Mouse (Mus musculus): ENCODE measurements around the gene Scn5a. TPM values are rescaled to one million over a fixed set of nuclear protein-coding genes. Genes with fewer than 3 reads are reported as not detected.
A peak's percentile ranks its signal among the peaks of the same experiment; 100 is the strongest.

Scn5a gene
- polyA plus RNA-seq, 1 experiment from 2014 or later, result 1.4 TPM

DNA sequence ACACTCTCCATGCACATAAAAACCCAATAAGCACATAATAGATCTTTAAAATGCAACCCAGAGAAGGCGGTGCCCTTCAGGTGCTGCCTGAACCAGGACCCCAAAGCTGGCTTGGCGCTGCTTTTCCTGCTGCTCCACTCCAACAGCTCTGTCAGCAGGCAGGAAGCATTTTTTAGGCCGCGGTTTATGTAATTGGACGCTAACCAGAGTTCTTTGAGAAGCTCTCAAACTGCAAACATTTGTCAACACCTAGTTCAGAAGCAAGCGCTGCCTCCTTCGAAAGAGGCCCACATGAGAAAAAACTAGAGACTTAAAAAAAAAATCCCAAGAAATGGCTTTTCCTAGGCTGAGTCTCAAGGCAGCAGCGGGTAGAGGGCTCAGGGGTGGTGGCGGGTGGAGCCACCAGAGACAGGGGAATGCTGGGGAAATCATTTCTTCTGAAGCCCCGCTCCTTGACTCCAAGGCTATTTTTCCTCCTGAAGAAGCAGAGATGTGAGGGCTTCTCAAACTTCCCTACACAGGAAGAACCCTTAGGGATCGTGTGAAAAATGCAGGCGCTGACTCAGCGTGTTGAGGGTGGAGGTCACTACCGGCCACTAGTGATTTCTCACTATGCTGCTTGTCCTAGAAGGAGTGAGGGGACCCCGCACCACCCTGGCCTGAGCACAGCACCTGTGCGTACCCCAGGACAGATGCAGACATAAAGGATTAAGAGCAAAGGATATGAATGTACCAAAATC, 19.1 kb downstream of the Scn5a start:
- Histone ChIP-seq H3K9ac (replicated peaks; ENCODE audit: low read depth, low read length) (no peak overlapping the region), H3K4me1 (replicated peaks; ENCODE audit: control insufficient read depth, insufficient read depth, low read length) (peaks cover 11% of the 10 kb centered on the region), H3K4me2 (ENCODE audit: low read length) (no peak overlapping the region), H3K4me3 (replicated peaks; ENCODE audit: low read length) (no peak overlapping the region), H3K9me3 (ENCODE audit: control insufficient read depth, low read length) (no peaks in the 10 kb centered on the region), H3K27me3 (replicated peaks; ENCODE audit: control insufficient read depth, insufficient read depth, low read length) (no peaks in the 10 kb centered on the region), H3K36me3 (ENCODE audit: control insufficient read depth, insufficient read depth) (no peaks in the 10 kb centered on the region), H3K27ac (ENCODE audit: low read length) (no peak overlapping the region)
- WGBS, result 81% methylated on average over 16 of the region's 16 CpGs
- ATAC-seq, result no peak

DNA sequence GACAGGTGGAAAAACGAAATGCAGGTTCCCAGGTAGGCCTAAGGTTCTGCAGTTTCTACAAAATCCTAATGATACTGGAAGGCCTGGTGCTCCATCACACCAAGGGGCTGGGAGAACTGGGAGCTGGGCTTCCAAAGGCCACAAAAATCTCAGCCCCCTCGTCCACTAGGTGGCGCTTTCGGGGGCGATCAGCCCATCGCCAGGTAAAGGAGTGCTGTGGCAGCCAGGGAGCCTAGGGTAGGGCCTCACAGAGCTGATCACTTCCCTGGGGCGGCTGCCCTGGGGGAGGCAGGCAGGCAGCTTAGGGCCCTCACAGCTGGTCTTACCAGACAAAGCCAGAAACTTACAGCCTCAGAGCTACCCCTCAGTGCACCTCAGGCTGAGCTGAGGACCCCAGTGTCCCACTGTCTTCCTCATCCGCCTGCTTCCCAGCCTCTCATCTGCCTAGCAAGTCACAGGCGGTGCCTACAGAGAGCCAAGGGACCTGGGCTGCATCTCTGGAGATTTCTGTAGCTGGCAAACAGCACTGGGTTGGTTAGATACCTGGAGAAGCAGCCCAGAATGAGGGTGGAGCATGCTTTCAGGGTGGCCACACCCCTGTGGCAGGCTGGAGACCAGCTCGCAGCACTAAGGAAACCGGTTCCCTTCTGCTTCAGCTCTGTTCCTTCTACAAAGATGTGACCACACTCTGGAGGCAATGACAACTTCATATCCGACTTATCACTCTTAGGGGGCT, 20.5 kb downstream of the Scn5a start:
- 23% methylated on average over 12 of the region's 12 CpGs for WGBS
- Histone ChIP-seq H3K27me3 (replicated peaks; ENCODE audit: control insufficient read depth, insufficient read depth, low read length) (no peaks in the 10 kb centered on the region), H3K4me1 (replicated peaks; ENCODE audit: control insufficient read depth, insufficient read depth, low read length) (peaks cover 11% of the 10 kb centered on the region), H3K9me3 (ENCODE audit: control insufficient read depth, low read length) (no peaks in the 10 kb centered on the region), H3K4me2 (ENCODE audit: low read length) (no peak overlapping the region), H3K4me3 (replicated peaks; ENCODE audit: low read length) (no peak overlapping the region), H3K27ac (ENCODE audit: low read length) (no peak overlapping the region), H3K36me3 (ENCODE audit: control insufficient read depth, insufficient read depth) (no peaks in the 10 kb centered on the region), H3K9ac (replicated peaks; ENCODE audit: low read depth, low read length) (no peak overlapping the region)
- no peak; the same call in 1 of the 2 replicates for ATAC-seq

- H3K4me1 ChIP-seq (replicated peaks; ENCODE audit: control insufficient read depth, insufficient read depth, low read length), result no peaks in the 10 kb centered on the region
- no peak overlapping the region for H3K27ac ChIP-seq (ENCODE audit: low read length)
- no peaks in the 10 kb centered on the region for H3K36me3 ChIP-seq (ENCODE audit: control insufficient read depth, insufficient read depth)
- H3K4me2 ChIP-seq (ENCODE audit: low read length), result no peak overlapping the region
- no peak overlapping the region for H3K9ac ChIP-seq (replicated peaks; ENCODE audit: low read depth, low read length)
- no peaks in the 10 kb centered on the region for H3K27me3 ChIP-seq (replicated peaks; ENCODE audit: control insufficient read depth, insufficient read depth, low read length)
- ATAC-seq, result no peak
- H3K4me3 ChIP-seq (replicated peaks; ENCODE audit: low read length), result no peak overlapping the region
- 92% methylated on average over 3 of the region's 3 CpGs for WGBS
- H3K9me3 ChIP-seq (ENCODE audit: control insufficient read depth, low read length), result no peaks in the 10 kb centered on the region
Measured at GRCm38 (mm10) chr9:119556043-119556442, 22.8 kb downstream of the Scn5a start.

DNA sequence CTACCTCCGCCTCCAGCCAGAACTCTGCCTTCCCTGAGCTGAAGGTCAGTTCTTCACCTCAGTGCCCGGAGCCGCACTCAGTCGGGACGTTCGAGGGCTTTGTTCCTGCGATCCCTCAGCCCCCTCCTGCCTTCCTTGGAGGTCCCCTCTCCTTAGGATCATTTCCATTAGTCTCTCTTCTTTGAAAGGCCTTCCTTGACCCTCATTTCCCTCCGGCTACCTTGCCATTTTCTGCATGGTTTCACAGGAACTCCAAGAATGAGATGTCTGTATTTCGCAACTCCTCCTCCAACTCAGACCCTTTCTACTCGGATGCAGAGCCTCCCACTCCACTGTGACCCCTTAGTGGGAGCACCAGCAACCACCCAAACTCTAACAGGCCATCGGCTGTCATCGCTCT, 31.3 kb downstream of the Scn5a start:
- no peaks in the 10 kb centered on the region for H3K27me3 ChIP-seq (replicated peaks; ENCODE audit: control insufficient read depth, insufficient read depth, low read length)
- no peaks in the 10 kb centered on the region for H3K36me3 ChIP-seq (ENCODE audit: control insufficient read depth, insufficient read depth)
- no peak overlapping the region for H3K4me3 ChIP-seq (replicated peaks; ENCODE audit: low read length)
- ATAC-seq, result no peak
- no peak overlapping the region for H3K4me2 ChIP-seq (ENCODE audit: low read length)
- H3K27ac ChIP-seq (ENCODE audit: low read length), result no peak overlapping the region
- no peaks in the 10 kb centered on the region for H3K9me3 ChIP-seq (ENCODE audit: control insufficient read depth, low read length)
- no peak overlapping the region for H3K9ac ChIP-seq (replicated peaks; ENCODE audit: low read depth, low read length)
- WGBS, result 28% methylated on average over 12 of the region's 12 CpGs
- no peaks in the 10 kb centered on the region for H3K4me1 ChIP-seq (replicated peaks; ENCODE audit: control insufficient read depth, insufficient read depth, low read length)

- H3K36me3 ChIP-seq (ENCODE audit: control insufficient read depth, insufficient read depth), result no peaks in the 10 kb centered on the region
- no peak overlapping the region for H3K4me2 ChIP-seq (ENCODE audit: low read length)
- H3K9ac ChIP-seq (replicated peaks; ENCODE audit: low read depth, low read length), result no peak overlapping the region
- 71% methylated on average over 8 of the region's 8 CpGs for WGBS
- no peak overlapping the region for H3K27ac ChIP-seq (ENCODE audit: low read length)
- no peaks in the 10 kb centered on the region for H3K4me1 ChIP-seq (replicated peaks; ENCODE audit: control insufficient read depth, insufficient read depth, low read length)
- ATAC-seq, result no peak
- no peaks in the 10 kb centered on the region for H3K27me3 ChIP-seq (replicated peaks; ENCODE audit: control insufficient read depth, insufficient read depth, low read length)
- no peaks in the 10 kb centered on the region for H3K9me3 ChIP-seq (ENCODE audit: control insufficient read depth, low read length)
- H3K4me3 ChIP-seq (replicated peaks; ENCODE audit: low read length), result no peak overlapping the region
Measured at GRCm38 (mm10) chr9:119547128-119547527, 31.7 kb downstream of the Scn5a start.

DNA sequence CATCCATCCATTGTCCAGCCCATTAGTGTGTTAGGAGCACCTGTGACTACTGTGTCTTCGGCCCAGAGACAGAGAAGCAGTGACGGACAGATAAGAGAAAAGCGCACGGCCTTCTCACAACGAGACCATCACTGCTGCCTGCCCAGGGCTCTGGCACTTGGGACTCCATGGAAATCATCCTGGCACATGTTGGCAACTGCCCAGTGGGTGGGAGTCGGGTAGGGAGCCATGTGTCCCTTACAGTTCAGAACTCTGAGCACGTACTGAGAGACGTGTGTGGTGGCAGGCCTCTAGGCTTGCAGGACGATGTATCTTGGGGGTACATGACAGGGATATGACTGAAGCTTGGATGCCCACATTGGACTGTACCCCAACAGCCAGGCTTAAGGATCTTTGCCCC, 38.1 kb downstream of the Scn5a start:
- peaks cover 4% of the 10 kb centered on the region; the same call in 1 of the 2 replicates for H3K4me1 ChIP-seq (replicated peaks; ENCODE audit: control insufficient read depth, insufficient read depth, low read length)
- no peak for ATAC-seq
- no peak overlapping the region for H3K27ac ChIP-seq (ENCODE audit: low read length)
- H3K9ac ChIP-seq (replicated peaks; ENCODE audit: low read depth, low read length), result no peak overlapping the region
- no peaks in the 10 kb centered on the region for H3K27me3 ChIP-seq (replicated peaks; ENCODE audit: control insufficient read depth, insufficient read depth, low read length)
- H3K36me3 ChIP-seq (ENCODE audit: control insufficient read depth, insufficient read depth), result no peaks in the 10 kb centered on the region
- H3K4me2 ChIP-seq (ENCODE audit: low read length), result no peak overlapping the region
- WGBS, result 77% methylated on average over 9 of the region's 9 CpGs
- H3K4me3 ChIP-seq (replicated peaks; ENCODE audit: low read length), result no peak overlapping the region
- no peaks in the 10 kb centered on the region for H3K9me3 ChIP-seq (ENCODE audit: control insufficient read depth, low read length)

DNA sequence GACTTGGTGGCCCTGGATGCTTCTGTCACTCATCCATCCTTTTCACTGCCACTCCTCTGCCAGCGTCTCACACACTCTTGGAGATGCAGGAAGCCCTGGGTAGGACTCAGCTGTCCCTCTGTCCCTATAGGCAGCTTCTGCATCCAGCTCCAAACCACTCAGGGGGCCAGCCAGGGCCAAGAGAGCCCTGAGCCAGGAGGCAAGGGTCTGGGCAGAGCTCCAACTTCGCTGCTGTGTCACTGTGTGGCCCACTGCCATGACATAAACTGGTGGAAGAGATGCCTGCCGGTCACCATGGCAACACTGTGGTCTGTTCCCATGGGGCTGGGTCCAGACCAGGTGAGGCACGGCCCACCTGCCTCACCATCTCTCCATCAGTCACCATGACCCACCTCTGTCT, 41.0 kb downstream of the Scn5a start:
- H3K27me3 ChIP-seq (replicated peaks; ENCODE audit: control insufficient read depth, insufficient read depth, low read length), result no peaks in the 10 kb centered on the region
- H3K9me3 ChIP-seq (ENCODE audit: control insufficient read depth, low read length), result no peaks in the 10 kb centered on the region
- H3K4me1 ChIP-seq (replicated peaks; ENCODE audit: control insufficient read depth, insufficient read depth, low read length), result peaks cover 4% of the 10 kb centered on the region; the same call in 1 of the 2 replicates
- H3K9ac ChIP-seq (replicated peaks; ENCODE audit: low read depth, low read length), result no peak overlapping the region
- no peak overlapping the region for H3K27ac ChIP-seq (ENCODE audit: low read length)
- no peak overlapping the region for H3K4me3 ChIP-seq (replicated peaks; ENCODE audit: low read length)
- H3K36me3 ChIP-seq (ENCODE audit: control insufficient read depth, insufficient read depth), result no peaks in the 10 kb centered on the region
- 48% methylated on average over 4 of the region's 4 CpGs for WGBS
- peak; percentile 84 for ATAC-seq
- no peak overlapping the region for H3K4me2 ChIP-seq (ENCODE audit: low read length)

DNA sequence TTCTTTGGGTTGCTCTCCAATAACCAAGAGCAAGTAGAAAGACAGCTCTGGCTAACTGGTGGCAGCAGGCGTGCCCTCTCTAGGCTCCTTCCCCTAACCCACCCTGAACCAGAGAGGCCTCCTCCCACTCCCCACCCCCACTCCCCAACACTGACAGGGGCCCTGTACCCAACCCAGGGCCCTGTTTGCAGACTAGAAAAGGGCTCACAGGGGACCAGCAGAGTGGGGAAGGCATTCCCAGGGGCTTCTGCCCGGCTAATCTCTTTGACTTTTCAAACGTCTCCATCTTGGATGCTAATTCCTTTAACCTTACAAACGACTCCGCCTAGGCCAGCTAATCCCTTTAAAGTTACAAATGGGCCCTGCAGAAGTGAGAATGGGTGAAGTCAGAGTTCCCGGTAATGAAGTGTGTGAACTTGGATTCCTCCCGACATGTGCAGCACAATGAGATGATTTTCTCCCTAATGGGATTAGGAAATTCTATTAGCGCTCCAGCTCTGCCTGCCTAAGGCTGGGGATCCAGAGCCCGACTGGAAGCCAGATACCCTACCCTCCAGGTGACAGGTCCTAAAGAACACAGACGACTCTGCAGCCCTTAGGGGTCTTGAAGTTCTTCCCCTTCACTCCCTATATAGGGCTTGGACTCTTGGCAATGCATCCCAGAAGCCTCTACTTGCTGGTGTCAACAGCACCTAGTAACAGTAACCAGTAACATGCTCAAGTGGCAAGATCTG, 47.0 kb downstream of the Scn5a start:
- no peak overlapping the region for H3K9ac ChIP-seq (replicated peaks; ENCODE audit: low read depth, low read length)
- no peak for ATAC-seq
- H3K4me3 ChIP-seq (replicated peaks; ENCODE audit: low read length), result no peak overlapping the region
- WGBS, result 6% methylated on average over 10 of the region's 10 CpGs
- no peaks in the 10 kb centered on the region for H3K27me3 ChIP-seq (replicated peaks; ENCODE audit: control insufficient read depth, insufficient read depth, low read length)
- H3K4me2 ChIP-seq (ENCODE audit: low read length), result no peak overlapping the region
- no peaks in the 10 kb centered on the region for H3K36me3 ChIP-seq (ENCODE audit: control insufficient read depth, insufficient read depth)
- H3K4me1 ChIP-seq (replicated peaks; ENCODE audit: control insufficient read depth, insufficient read depth, low read length), result no peaks in the 10 kb centered on the region
- H3K9me3 ChIP-seq (ENCODE audit: control insufficient read depth, low read length), result no peaks in the 10 kb centered on the region
- no peak overlapping the region for H3K27ac ChIP-seq (ENCODE audit: low read length)

DNA sequence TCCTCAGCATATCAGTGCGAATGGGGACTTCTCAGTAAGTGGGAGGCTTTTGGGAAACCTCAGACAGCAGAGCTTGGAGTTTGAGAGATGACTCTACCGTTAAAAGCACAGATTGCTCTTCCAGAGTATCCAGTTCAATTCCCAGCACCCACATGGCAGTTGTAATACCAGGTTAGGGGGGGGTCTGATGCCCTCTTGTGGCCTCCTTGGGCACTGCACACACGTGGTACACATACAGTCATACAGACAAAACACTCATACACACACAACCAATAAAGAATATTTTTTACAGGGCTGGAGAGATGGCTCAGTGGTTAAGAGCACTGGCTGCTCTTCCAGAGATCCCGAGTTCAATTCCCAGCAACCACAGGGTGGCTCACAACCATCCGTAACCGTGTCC, 54.3 kb downstream of the Scn5a start:
- WGBS, result 97% methylated on average over 6 of the region's 6 CpGs
- ATAC-seq, result no peak
- no peaks in the 10 kb centered on the region for H3K27me3 ChIP-seq (replicated peaks; ENCODE audit: control insufficient read depth, insufficient read depth, low read length)

More for the DNA sequence above, 54.3 kb downstream of the Scn5a start:
- Histone ChIP-seq H3K4me3 (replicated peaks; ENCODE audit: low read length) (no peak overlapping the region), H3K36me3 (ENCODE audit: control insufficient read depth, insufficient read depth) (no peaks in the 10 kb centered on the region), H3K9ac (replicated peaks; ENCODE audit: low read depth, low read length) (no peak overlapping the region), H3K4me2 (ENCODE audit: low read length) (no peak overlapping the region), H3K27ac (ENCODE audit: low read length) (no peak overlapping the region), H3K9me3 (ENCODE audit: control insufficient read depth, low read length) (no peaks in the 10 kb centered on the region; the same call in 1 of the 2 replicates), H3K4me1 (replicated peaks; ENCODE audit: control insufficient read depth, insufficient read depth, low read length) (no peaks in the 10 kb centered on the region)
